Mouse (Mus musculus): ENCODE results near the gene Zfp628. TPM values are rescaled to one million over a fixed set of nuclear protein-coding genes. Genes with fewer than 3 reads are reported as not detected.
A peak's percentile ranks its signal among the peaks of the same experiment; 100 is the strongest.

Zfp628 gene
- total RNA-seq, 1 experiment from 2014 or later: 3.2 TPM

DNA sequence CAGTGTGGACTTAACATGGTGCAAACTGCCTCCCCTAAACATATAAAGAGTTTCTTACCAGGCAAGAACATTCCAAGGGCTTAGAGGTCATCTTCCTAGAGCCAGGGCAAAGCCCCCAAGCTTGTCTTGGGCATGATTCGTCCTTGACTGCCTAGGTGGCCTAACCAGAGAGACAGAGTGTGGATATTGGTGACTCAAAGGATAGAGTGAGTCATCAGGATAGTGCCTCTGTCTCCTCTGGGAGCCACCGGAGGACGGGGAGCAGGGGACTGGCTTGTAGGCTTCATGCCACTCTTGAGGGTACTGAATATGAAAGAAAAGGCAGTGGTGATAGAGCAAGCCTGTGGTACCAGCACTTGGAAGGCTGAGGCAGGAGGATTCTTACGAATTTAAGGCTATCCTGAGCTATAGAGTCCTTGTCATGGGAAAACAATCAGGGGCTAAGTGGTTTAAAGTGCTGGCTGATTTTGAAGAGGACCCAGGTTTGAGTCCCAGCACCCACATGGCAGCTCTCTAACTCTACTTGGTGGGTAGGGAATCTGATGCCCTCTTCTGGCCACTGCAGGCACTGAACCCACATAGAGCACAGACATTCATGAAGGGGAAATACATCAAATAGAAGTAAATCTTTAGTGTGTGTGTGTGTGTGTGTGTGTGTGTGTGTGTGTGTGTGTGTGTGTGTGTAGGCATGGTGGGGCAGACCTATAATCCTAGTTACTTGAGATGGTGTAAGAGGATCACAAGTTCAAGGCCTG lies 19.3 kb downstream of the Zfp628 start:
- no peak for ATAC-seq (replicated peaks; ENCODE audit: low read depth, poor library complexity, severe bottlenecking)

DNA sequence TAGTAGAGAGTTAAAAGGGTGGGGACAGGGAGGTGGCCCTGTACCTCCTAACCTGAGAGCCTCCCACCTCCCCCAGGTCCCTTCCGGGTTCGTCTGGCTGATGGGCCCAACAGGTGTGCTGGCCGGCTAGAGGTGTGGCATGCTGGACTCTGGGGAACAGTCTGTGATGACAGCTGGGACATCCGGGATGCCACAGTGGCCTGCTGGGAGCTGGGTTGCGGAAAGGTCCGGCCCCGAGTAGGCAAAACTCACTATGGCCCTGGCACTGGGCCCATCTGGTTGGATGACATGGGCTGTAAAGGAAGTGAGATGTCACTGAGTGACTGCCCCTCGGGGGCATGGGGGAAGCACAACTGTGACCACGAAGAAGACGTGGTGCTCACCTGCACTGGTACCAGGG lies 21.8 kb downstream of the Zfp628 start:
- ATAC-seq (replicated peaks; ENCODE audit: low read depth, poor library complexity, severe bottlenecking): no peak

DNA sequence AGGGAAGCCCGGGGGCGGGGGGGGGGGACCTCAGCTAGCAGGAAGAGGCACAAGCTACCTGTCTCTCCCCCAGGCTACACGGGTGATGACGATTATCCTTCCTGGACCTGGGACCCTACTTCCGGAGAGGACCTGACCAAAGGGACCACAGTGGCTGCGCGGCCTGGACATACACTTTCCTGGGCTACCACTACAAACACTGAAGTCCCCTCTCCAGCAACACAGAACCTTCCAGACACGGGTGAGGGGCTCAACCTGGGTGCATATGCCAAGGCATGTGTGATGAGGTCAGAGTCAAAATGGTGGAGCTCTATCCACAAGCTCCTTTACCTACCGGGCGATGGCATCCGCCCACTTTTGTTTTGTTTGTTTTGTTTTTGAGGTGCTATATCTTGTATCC lies 22.4 kb downstream of the Zfp628 start:
- no peak for ATAC-seq (replicated peaks; ENCODE audit: low read depth, poor library complexity, severe bottlenecking)

DNA sequence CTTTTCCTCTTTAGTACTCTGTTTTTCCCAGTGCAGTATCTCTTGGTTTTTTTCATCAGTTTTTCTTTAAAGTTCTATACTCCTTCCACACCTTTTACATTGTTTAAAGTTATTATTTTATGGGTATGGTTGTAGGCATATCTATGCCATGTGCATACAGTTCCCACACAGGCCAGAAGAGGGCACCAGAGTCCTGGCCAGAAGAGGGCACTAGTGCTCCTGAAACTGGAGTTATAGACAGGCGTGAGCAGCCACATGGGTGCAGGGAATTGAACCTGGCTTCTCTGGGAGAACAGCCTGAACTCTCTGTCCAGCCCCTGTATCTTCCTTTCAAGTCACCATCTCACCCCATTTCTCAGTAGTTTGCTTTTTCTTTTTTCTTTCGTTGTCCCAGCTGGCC lies 23.4 kb downstream of the Zfp628 start:
- peak; percentile 65 for ATAC-seq (replicated peaks; ENCODE audit: low read depth, poor library complexity, severe bottlenecking)

DNA sequence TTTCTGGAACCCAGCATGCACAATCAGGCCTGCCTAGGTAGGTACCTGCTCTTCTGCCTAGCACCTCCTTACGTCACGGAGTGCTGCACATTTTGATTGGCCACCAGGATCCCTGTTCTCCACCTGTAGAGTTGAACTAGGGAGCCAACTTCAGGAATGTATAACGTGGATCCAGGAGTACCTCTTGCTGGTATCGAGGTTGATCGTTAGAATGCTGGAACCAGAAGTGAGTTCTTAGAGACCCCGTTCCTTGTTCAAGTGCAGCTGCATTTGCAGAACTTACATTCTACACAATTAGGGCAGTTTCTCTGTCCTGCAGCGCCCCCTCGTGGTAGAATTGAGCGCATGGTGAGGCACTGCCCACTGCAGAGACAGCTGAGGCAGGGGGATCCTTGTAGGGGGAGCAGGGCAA lies 25.1 kb downstream of the Zfp628 start:
- ATAC-seq (replicated peaks; ENCODE audit: low read depth, poor library complexity, severe bottlenecking): peak; percentile 62

DNA sequence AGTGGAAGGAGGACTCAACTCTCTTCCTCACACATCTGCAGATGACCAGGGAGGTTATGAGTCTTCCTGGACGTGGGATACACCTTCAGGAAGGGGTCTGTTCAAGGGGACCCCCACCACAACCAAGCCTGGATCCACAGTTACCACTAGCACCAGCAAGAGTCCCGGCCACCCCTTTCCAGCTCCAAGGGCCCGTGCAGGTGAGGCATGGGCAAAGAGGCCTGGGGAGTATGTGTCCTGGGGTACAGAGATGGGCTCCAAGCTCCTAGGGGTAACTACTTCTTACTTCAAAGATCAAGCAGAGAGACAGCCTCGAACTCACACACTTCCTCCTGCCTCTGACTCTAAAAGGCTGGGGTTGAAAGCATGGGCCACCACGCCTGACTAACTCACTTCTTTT lies 27.7 kb downstream of the Zfp628 start:
- no peak for ATAC-seq (replicated peaks; ENCODE audit: low read depth, poor library complexity, severe bottlenecking)

DNA sequence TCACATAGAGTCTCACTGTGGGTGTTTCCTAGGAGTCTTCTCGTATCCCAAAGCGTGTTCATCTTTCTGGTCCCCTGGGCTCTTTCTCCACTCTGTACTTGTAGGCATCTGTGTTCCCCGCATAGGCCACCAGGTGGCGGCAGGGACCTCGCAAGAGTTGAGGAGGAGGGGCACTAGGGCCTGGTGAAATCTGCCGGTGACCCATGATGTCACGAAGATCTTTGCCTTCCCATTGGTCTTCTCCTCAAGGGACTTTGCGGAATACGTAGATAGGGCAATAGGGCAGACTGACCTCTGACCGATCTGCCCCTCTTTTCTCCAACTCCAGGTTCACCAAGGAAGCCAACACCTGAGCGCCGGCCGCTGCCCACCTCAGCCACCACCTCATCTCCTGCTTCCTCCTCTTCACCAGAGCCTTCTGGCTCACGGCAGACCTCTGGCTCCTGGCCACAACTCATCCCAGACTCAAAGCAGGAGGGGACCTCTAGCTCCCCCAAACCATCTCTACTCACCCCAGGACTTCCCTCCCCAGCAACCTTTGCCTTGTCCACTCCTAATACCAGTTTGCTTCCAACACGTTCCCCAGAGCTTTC lies 28.3 kb downstream of the Zfp628 start:
- ATAC-seq (replicated peaks; ENCODE audit: low read depth, poor library complexity, severe bottlenecking): peak; percentile 92

DNA sequence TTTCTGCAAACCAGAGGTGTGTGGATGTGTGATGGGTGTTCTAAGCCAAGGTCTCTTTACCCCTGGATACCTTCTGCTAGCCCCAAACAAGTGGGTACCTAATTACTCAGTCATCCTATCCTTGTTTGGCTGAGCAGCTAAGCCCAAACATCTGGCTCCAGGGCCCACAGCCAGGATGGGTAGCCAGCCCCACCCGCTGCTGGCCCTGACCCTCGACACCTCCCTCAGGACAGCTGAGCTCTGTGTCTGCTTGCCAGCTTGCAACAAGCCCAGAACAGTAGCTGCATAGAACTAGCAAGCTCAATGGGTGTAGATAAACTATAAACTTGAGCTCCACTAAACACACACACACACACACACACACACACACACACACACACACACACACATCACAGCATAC lies 32.8 kb downstream of the Zfp628 start:
- no peak for ATAC-seq (replicated peaks; ENCODE audit: low read depth, poor library complexity, severe bottlenecking)

DNA sequence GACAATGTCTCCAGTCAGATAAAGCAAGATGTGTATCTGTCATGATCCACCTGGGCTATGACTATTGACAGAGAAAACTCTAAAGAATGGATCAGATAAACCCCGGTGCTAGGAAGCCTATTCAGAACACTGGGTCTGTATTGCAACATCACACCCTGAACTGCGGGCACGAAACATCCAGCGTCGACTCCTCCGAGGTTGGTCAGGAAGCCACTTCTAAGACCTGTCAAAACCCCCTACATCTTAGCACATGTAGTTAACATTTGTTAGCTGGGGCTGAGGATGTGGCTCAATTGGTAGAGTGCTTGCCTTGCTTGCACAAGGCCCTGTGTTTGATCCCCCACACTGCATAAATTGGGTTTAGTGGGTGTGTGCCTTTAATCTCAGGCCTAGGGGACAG lies 33.4 kb downstream of the Zfp628 start:
- no peak for ATAC-seq (replicated peaks; ENCODE audit: low read depth, poor library complexity, severe bottlenecking)

DNA sequence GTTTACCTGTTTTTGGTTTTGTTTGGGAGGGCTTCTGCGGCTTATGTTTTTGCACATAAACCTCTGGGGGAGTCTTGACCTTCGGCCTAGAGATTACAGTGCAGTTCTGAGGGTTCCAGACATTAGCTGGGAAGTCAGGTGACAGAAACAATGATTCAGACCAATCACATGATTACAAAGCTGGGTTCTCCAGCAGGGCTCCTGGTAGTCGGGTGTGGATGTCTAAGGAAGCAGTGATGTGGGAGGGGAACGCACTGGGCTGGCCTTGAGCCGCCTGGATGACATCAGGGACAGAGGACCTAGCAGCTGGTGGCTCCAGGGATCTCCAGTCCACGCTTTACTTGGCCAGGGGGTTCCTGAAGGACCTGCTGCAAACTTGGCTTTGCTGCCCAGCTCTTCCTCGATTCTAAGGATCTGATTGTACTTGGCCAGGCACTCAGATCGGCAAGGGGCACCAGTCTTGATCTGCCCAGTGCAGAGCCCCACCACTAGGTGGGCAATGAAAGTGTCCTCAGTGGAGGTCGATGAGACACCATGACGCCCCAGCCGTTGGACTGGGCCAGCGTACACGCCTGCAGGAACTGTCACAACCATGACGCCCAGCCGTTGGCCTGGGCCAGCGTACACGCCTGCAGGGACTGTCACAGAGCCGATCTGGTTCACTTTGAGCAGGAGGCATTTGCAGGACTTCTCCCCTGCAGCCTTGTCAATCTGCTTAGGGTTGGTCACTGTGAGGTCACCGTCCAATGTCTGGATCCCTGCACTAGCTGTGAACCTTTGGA lies 35.7 kb downstream of the Zfp628 start:
- ATAC-seq (replicated peaks; ENCODE audit: low read depth, poor library complexity, severe bottlenecking): no peak

DNA sequence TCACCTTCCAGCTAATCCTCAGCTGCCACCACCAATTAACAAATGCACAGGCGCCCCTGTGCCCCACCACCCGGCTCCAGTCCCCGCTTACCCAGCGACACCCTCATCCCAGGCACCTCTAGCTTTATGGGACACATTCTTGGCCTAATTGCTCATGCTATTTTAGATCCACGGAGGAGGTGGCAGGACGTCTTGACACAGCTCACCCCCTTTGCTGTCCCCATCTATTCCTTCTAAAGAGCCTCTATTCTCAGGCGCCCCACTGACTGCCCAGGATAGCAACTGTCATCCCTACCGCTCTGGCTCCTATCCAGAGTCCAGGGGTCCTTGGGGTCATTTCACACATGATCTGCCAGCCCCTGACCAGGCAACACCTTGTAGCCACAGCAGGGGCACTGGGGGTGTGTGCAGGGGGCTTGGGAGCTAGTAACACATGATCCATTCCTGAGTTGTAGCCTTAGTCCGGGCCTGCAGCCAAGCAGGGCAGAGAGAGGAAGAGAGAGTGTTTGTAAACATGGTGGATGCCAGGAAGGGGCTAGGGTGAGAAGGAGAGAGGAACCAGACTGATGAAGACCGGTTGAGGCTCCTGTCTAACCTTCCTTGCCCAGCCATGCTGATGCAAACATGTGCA lies 38.9 kb downstream of the Zfp628 start:
- no peak for ATAC-seq (replicated peaks; ENCODE audit: low read depth, poor library complexity, severe bottlenecking)

DNA sequence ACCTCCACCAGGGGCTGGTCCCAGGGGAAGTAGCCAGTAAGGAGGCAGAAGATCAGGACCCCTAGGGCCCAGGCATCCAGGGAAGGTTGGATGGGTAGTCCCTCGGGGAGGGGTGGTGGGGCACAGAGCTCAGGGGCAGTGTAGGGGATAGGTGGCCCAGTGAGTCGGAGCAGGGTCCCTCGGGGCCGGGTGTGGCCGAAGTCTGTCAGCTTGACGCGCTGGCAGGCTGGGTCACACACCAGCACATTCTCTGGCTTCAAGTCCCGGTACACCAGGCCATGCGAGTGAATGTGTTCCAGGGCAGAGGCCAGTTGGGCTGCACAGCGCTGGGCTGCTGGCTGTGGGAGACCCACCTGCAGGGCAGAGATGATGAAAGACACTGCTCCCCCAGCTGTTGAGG lies 42.3 kb downstream of the Zfp628 start:
- ATAC-seq (replicated peaks; ENCODE audit: low read depth, poor library complexity, severe bottlenecking): no peak

DNA sequence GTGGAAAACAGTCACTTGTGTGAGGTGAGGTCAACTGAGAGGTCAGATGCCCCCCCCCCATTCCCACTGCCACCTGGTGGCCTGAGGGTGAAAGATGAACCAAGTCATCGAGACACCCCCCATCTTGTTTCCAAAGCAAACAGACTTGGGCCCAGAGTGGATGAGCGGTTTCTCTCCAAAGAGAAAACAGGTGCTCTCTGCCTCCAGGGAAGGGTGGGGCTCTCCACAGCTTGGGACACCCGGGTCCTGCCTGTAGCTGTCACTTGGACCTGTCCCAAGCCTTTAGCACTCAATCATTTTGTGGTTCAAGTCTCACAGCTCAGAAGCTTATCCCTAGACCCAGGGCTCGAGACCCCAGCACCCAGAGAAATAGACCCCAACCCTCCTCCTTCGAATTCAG lies 48.5 kb downstream of the Zfp628 start:
- no peak for ATAC-seq (replicated peaks; ENCODE audit: low read depth, poor library complexity, severe bottlenecking)

DNA sequence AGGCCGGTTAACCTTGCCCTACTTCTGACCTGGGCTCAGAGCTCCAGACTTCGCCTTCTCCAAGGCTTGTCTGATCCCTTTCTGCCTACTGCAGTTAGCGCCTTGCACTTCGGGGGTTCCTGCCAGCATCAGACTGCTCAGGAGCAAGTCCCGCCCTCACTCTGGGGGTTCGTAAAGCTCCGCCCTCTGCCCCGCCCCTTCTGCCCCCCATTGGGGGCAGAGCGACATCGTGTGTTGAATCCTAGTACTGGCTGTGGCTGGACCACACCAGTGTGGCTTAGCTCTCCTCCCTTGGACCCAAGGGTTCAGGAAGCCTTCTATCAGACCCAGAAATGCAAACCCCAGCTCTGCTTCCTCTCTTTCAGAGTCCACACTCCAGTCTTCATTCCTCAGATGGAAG lies 49.3 kb downstream of the Zfp628 start, which contains the start of gene Sbk2:
Gene Sbk2 (minus strand): TSS at position 135 of the 400 bp plus-strand sequence.
- peak; percentile 99 for ATAC-seq (replicated peaks; ENCODE audit: low read depth, poor library complexity, severe bottlenecking)

DNA sequence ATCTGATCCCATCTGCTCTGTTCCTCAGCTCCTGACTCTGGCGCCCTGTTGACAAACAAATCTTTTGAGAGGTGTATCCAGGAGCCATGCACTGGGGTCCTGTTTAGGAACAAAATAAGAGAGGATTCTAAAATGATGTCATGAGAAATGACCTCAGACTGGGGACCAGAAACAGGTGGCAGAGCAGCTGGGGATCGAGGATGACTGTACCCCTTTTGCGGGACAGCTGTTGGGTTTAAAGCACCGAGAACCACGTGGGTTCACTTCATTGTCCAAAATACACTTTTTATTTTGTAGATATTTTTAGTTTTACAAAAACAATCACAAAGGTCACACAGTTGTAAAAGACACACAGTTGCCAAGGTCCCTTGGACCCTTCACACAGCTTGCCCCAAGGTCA lies 50.0 kb downstream of the Zfp628 start:
- no peak for ATAC-seq (replicated peaks; ENCODE audit: low read depth, poor library complexity, severe bottlenecking)

DNA sequence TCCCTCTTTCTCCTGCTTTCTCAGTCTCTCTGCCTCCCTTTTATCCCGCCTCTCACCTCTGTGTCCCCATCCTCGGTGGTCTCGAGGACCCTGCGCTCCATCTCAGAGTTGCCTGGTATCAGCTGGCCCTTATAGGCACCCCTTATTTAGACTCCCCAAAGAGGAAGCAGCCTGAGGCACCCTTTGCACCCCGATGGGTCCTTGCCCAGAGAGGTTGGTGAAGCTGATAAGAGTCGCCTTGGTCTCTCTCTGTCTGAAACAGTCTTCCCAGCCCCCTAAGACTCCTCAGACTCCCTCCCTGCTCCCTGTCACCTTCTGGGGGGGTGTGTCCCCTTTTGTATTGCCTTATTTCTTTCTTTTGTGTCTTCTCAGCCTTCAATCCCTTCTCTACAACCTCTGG lies 56.1 kb downstream of the Zfp628 start, which contains the start of gene Sbk3:
Gene Sbk3 (minus strand): TSS at position 101 of the 400 bp plus-strand sequence.
- ATAC-seq (replicated peaks; ENCODE audit: low read depth, poor library complexity, severe bottlenecking): 0 out of 2 replicates have a peak, but pooled peaks have one; percentile 30

Other genes with a start within 250 kb of the Zfp628 start
- 28.6 and 43.6 TPM in 2 replicates for gene Hspbp1, start 230.1 kb upstream of the Zfp628 start, total RNA-seq (2017)
- gene Brsk1, start 224.6 kb upstream of the Zfp628 start, total RNA-seq (2017): not detected in 2 replicates
- 6.6 and 8.3 TPM in 2 replicates for gene Tmem150b, start 190.0 kb upstream of the Zfp628 start, total RNA-seq (2017)
- 33.0 and 37.9 TPM in 2 replicates for gene Kmt5c, start 175.1 kb upstream of the Zfp628 start, total RNA-seq (2017)
- gene Cox6b2, start 162.1 kb upstream of the Zfp628 start, total RNA-seq (2017): 63.5 and 74.7 TPM in 2 replicates
- gene Fam71e2, start 143.9 kb upstream of the Zfp628 start, total RNA-seq (2017): not detected in 2 replicates
- 0.59 TPM in 1 of 2 replicates, not detected in the other for gene Il11, start 132.4 kb upstream of the Zfp628 start, total RNA-seq (2017)
- not detected in 2 replicates for gene Tmem190, start 132.3 kb upstream of the Zfp628 start, total RNA-seq (2017)
- 7.0 and 8.4 TPM in 2 replicates for gene Tmem238, start 125.6 kb upstream of the Zfp628 start, total RNA-seq (2017)
- gene Rpl28, start 122.3 kb upstream of the Zfp628 start, total RNA-seq (2017): 690 and 777 TPM in 2 replicates
- gene Ube2s, start 102.6 kb upstream of the Zfp628 start, total RNA-seq (2017): 190 and 203 TPM in 2 replicates
- 0.05 TPM in 2 replicates for gene Shisa7, start 70.5 kb upstream of the Zfp628 start, total RNA-seq (2017)
- 8.0 and 70.9 TPM in 2 replicates for gene Isoc2b, start 45.0 kb upstream of the Zfp628 start, total RNA-seq (2017)
- gene Isoc2a, start 38.1 kb upstream of the Zfp628 start, total RNA-seq (2017): 3.8 and 6.5 TPM in 2 replicates
- not detected in 2 replicates for gene Gm36210, start 8.7 kb upstream of the Zfp628 start, total RNA-seq (2017)
- gene Nat14, start 6.8 kb downstream of the Zfp628 start, total RNA-seq (2017): 0.32 TPM in 1 of 2 replicates, not detected in the other
- not detected in 2 replicates for gene Ssc5d, start 10.6 kb downstream of the Zfp628 start, total RNA-seq (2017)
- not detected in 2 replicates for gene Sbk2, start 49.2 kb downstream of the Zfp628 start, total RNA-seq (2017)
- gene Sbk3, start 56.0 kb downstream of the Zfp628 start, total RNA-seq (2017): 0.19 TPM in 1 of 2 replicates, not detected in the other
- gene Zfp579, start 80.9 kb downstream of the Zfp628 start, total RNA-seq (2017): 4.1 and 8.3 TPM in 2 replicates
- gene Zfp524, start 99.2 kb downstream of the Zfp628 start, total RNA-seq (2017): 2.2 and 7.4 TPM in 2 replicates
- gene Fiz1, start 99.5 kb downstream of the Zfp628 start, total RNA-seq (2017): 20.0 and 21.1 TPM in 2 replicates
- not detected in 2 replicates for gene Gm44973, start 100.3 kb downstream of the Zfp628 start, total RNA-seq (2017)
- 9.5 and 14.3 TPM in 2 replicates for gene Zfp865, start 105.2 kb downstream of the Zfp628 start, total RNA-seq (2017)
- 0.14 and 1.1 TPM in 2 replicates for gene Ccdc106, start 105.3 kb downstream of the Zfp628 start, total RNA-seq (2017)
- gene 4632433K11Rik, start 118.9 kb downstream of the Zfp628 start, total RNA-seq (2017): 2.5 TPM in 1 of 2 replicates, not detected in the other
- gene Zfp784, start 123.2 kb downstream of the Zfp628 start, total RNA-seq (2017): 2.7 and 2.9 TPM in 2 replicates
- gene Zfp580, start 136.3 kb downstream of the Zfp628 start, total RNA-seq (2017): 1.8 and 3.6 TPM in 2 replicates
- 220 and 260 TPM in 2 replicates for gene U2af2, start 146.9 kb downstream of the Zfp628 start, total RNA-seq (2017)
- gene Epn1, start 165.0 kb downstream of the Zfp628 start, total RNA-seq (2017): 42.9 and 53.0 TPM in 2 replicates
- gene Rfpl4, start 201.7 kb downstream of the Zfp628 start, total RNA-seq (2017): not detected in 2 replicates
- gene Rasl2-9, start 210.7 kb downstream of the Zfp628 start, total RNA-seq (2017): not detected in 2 replicates
- not detected in 2 replicates for gene Vmn1r55, start 234.5 kb downstream of the Zfp628 start, total RNA-seq (2017)